Mouse (Mus musculus) liver, adult 2 months (tissue): ENCODE measurements at regions not wholly inside any gene's neighbourhood (a gene's known extent, or its start where the extent isn't known, plus 50 kb on each side); places are given as distances from the start of the nearest gene placed in this dataset.

ENCODE experiments used
- DNase-seq: peaks from one replicate; pipeline ENCODE4 v3.0.0-alpha.2; 2011; ENCODE audit warnings: low read depth, low spot score; ENCODE audit errors: extremely low read depth
- H3K27ac ChIP-seq: fragments of 200-500 bp; replicated peaks from 2 replicates; pipeline ENCODE4 v1.5.1; 2012; ENCODE audit warnings: low read depth, mild to moderate bottlenecking, control low read depth, inconsistent platforms, low read length; ENCODE audit not compliant: insufficient read depth
- H3K27me3 ChIP-seq: fragments of 200-500 bp; 2 replicates; pipeline ENCODE4 v1.6.1; 2012; ENCODE audit warnings: mild to moderate bottlenecking, moderate library complexity, low read length, inconsistent platforms; ENCODE audit not compliant: control insufficient read depth, insufficient read depth
- H3K36me3 ChIP-seq: fragments of 200-500 bp; 2 replicates; pipeline ENCODE4 v1.6.1; 2012; ENCODE audit warnings: low read length, inconsistent platforms; ENCODE audit not compliant: control insufficient read depth, insufficient read depth
- H3K4me1 ChIP-seq: fragments of 200-500 bp; 2 replicates; pipeline ENCODE4 v1.6.1; 2011; ENCODE audit warnings: low read length; ENCODE audit not compliant: control insufficient read depth, insufficient read depth
- H3K4me3 ChIP-seq: fragments of 200-500 bp; 2 replicates; pipeline ENCODE4 v1.5.1; 2011; ENCODE audit warnings: low read depth, mild to moderate bottlenecking, control low read depth, low read length, moderate library complexity; ENCODE audit not compliant: insufficient read depth
- H3K79me2 ChIP-seq: fragments of 200-500 bp; 2 replicates; pipeline ENCODE4 v1.6.1; 2012; ENCODE audit warnings: inconsistent platforms, mild to moderate bottlenecking, low read length, moderate library complexity; ENCODE audit not compliant: control insufficient read depth, insufficient read depth
- H3K9ac ChIP-seq: fragments of 200-500 bp; 2 replicates; pipeline ENCODE4 v1.6.1; 2012; ENCODE audit warnings: low read depth, mild to moderate bottlenecking, control low read depth, inconsistent platforms, low read length
- CTCF ChIP-seq: fragments of 200-500 bp; IDR thresholded peaks from 2 replicates; pipeline ENCODE4 v1.5.1; 2011; ENCODE audit warnings: low read depth, low read length, control low read depth
- POLR2A ChIP-seq: fragments of 200-500 bp; IDR thresholded peaks from 2 replicates; pipeline ENCODE4 v1.6.1; 2011; ENCODE audit warnings: low read length, control low read depth; ENCODE audit not compliant: insufficient read depth; ENCODE audit errors: extremely low read depth
- WGBS: fragments of 180-500 bp; shearing (Covaris S2); methylation state at CpG from one replicate; pipeline ENCODE4 v1.1.7; 2018; 5-methylcytosine and 5-hydroxymethylcytosine counted together

DNA sequence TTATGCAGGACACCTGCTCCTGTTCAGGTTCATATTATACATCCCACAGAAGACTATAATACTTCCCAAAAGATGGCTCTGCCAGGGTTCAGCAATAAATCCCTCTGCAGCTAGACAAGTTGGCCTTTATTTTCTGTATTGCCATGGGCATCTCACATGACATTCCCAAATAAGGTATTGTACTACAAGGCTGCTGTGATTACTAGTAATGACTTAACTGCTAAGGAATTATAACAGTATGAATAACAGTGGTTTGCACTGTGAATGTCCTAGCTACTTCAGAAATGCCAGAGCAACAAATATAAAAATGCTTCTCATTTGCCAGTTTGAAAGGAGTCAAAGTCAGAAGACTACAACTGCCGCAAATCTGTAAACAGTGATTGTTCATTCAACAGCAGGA lies 184.3 kb downstream of the Vgll3 start:
- Histone ChIP-seq H3K9ac (no peak overlapping the region), H3K4me3 (no peak overlapping the region), H3K4me1 (no peaks in the 10 kb centered on the region), H3K36me3 (no peaks in the 10 kb centered on the region), H3K27me3 (no peaks in the 10 kb centered on the region), H3K79me2 (no peaks in the 10 kb centered on the region), H3K27ac (no peak overlapping the region)
- no peak for DNase-seq
- WGBS, result 84% methylated on average over 1 of the region's 1 CpGs
- TF ChIP-seq CTCF (no peak), POLR2A (no peak)

DNA sequence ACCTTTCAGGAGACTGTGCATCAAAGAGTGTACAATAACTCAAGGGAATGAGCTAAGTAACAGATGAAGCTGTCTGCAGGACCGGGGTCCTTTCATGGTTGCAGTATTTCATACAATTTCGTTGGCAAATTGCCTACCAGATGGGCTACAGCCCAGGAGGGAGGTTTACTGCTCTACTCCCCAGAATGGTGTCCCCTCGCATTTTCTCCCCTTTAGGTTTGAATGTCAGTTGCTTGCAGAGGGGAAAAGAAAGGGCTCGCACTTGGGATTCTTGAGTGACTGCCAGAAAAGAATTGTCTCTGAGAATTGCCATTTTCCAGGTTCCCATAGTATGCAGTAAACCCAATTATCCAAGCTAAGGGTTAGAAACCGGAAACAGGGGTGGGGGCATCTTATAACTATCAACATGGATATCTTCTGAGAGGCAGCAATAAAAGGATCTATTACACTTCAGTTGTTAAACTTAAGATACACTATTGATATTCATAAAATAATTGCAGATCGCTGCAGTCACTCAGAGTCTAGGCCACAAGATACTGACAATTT lies 185.7 kb downstream of the Vgll3 start:
- H3K36me3 ChIP-seq, result no peaks in the 10 kb centered on the region
- 81% methylated on average over 6 of the region's 6 CpGs for WGBS
- H3K27ac ChIP-seq, result no peak overlapping the region
- H3K27me3 ChIP-seq, result no peaks in the 10 kb centered on the region
- H3K9ac ChIP-seq, result no peak overlapping the region
- no peak for DNase-seq
- no peak overlapping the region for H3K4me3 ChIP-seq
- H3K4me1 ChIP-seq, result no peaks in the 10 kb centered on the region
- H3K79me2 ChIP-seq, result no peaks in the 10 kb centered on the region
- no peak for TF ChIP-seq POLR2A
- no peak for TF ChIP-seq CTCF

DNA sequence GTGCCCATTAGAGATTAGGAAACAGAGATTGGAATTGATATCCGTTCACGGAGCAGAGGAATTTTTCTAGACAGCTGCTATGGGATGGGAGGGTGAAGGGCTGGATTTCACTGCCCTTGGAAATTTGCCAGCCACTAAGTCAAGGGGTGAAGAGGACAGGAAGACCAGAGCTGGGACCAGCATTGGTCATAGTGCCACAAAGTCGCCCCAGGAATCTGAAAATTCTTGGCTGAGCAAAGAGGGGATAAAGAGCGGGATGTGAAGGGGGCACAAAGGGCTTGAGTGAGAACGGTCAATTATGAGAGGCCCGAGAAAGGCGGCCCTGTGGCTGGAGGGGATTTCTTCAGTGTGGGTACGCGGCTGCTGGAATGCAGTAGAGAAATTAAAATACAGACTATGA lies 189.6 kb downstream of the Vgll3 start:
- Histone ChIP-seq H3K4me3 (no peak overlapping the region), H3K9ac (no peak overlapping the region), H3K27me3 (no peaks in the 10 kb centered on the region), H3K36me3 (no peaks in the 10 kb centered on the region), H3K4me1 (peaks cover 1% of the 10 kb centered on the region; the same call in 1 of the 2 replicates), H3K27ac (no peak overlapping the region), H3K79me2 (no peaks in the 10 kb centered on the region)
- 79% methylated on average over 9 of the region's 9 CpGs for WGBS
- no peak for DNase-seq
- no peak for TF ChIP-seq CTCF
- TF ChIP-seq POLR2A, result no peak

DNA sequence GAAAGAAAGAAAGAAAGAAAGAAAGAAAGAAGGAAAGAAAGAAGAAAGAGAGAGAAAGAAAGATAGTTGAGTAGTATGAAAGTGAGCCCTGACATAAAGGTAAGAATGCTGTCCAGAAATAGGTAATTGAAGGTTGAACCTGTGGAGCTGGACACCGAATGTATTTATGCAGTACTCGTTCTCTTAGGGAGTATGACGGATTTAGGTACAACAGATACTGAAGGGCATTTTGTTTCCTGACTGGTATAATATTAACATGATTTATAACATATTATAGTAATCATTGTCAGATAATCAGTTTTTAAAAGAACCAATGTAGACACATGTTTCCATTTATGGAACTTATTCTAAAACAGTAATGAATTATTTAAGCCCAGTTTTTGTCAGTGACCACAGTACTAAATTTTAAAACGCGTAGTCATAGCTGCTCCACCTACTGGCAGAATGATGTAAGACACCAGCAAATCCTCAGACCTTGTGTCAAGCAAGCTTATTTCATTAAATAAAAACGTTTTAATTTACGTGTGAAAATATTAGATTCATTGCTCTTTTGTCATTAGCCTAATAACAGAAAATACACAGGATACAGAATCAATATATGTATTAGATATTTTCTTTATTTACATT lies 191.0 kb downstream of the Vgll3 start:
- Histone ChIP-seq H3K9ac (no peak overlapping the region), H3K27ac (no peak overlapping the region), H3K27me3 (no peaks in the 10 kb centered on the region), H3K36me3 (no peaks in the 10 kb centered on the region), H3K4me1 (peaks cover 1% of the 10 kb centered on the region; the same call in 1 of the 2 replicates), H3K4me3 (no peak overlapping the region), H3K79me2 (no peaks in the 10 kb centered on the region)
- TF ChIP-seq POLR2A, result no peak
- TF ChIP-seq CTCF, result peak; percentile 17; the same call in 1 of the 2 replicates
- WGBS, result 40% methylated on average over 7 of the region's 7 CpGs
- DNase-seq, result peak; percentile 61

DNA sequence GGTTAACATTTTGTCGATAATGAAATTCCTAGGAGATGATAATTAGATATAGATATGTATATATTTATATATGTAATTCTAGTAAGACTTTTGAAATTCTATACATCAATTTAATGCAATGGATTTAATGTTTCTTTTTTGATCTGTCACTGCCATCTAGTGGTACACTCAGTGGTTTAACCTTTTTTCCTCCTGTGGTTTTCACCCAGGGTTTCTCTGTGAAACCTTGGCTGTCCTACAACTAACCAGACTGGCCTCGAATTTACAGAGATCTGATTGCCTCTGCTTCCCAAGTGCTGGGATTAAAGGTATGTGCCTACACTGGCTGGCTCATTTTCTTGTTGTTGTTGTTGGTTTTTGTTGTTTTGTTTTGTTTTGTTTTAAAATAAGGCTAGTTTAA lies 198.6 kb downstream of the Vgll3 start:
- Histone ChIP-seq H3K36me3 (no peaks in the 10 kb centered on the region), H3K9ac (no peak overlapping the region), H3K27me3 (no peaks in the 10 kb centered on the region), H3K4me3 (no peak overlapping the region), H3K79me2 (no peaks in the 10 kb centered on the region), H3K4me1 (no peaks in the 10 kb centered on the region), H3K27ac (no peak overlapping the region)
- TF ChIP-seq CTCF (no peak), POLR2A (no peak)
- 11% methylated on average over 2 of the region's 2 CpGs for WGBS
- DNase-seq, result peak; percentile 50

DNA sequence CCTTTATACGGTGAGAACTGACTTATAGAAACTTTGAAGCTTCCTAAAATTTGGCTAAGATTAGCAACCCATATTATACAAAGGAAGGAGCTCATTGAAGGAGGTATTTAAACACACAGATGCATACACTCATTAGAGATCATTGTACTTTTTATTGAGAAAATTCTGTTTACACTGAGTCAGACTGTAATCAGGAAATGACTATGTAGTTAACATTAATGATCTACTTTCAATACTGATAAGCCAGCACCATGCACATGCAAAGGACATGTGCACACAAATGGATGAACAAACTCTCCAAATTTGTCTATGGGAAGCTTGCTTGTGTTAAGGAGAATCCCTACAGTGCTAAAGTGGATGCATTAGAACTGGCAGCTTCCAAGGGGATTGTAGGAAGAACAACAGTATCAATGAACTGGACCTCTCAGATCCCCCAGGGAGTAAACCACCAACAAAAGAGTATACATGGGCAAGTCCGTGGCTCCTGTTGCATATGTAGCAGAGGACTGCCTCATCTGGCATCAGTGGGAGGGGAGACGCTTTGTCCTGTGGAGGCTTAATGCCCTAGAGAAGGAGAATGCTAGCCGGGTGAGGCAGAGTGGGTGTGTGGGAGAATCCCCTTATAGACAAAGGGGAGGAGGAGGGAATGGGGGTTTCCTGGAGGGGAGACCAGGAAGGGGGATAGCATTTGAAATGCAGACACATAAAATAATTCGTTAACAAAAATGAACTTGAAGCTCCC lies 200.0 kb downstream of the Vgll3 start:
- 58% methylated on average over 5 of the region's 5 CpGs for WGBS
- no peak for DNase-seq
- H3K27me3 ChIP-seq, result no peaks in the 10 kb centered on the region
- TF ChIP-seq POLR2A (no peak), CTCF (no peak)
- H3K27ac ChIP-seq, result no peak overlapping the region
- H3K9ac ChIP-seq, result no peak overlapping the region
- H3K4me3 ChIP-seq, result no peak overlapping the region
- H3K36me3 ChIP-seq, result no peaks in the 10 kb centered on the region
- H3K4me1 ChIP-seq, result no peaks in the 10 kb centered on the region
- H3K79me2 ChIP-seq, result no peaks in the 10 kb centered on the region
